ENCODE assay signal across 19 mouse cellular contexts in the genomic region with DNA sequence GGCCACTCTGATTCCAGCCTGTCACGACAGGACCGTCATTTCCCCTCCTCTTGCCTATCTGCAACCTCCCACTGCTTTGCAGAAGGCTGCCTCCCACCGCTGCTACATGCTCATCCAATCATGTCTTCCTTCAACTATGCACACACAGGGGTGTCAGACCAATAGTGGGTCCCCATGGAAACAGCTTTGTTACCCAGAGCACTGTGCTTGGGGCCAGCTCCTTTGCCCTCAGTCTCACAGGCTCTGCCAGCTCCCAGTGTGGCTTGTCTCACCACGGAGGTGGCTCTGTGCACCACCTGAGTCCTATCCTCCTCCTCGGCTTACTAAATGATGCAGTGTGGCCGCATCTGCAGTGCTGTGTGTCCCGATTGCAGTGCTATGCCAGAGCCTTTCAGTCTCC.
DNase-seq lines count a peak whose midpoint lies in the region; ATAC-seq lines count a peak whose summit lies in the region.
"Had no signal": no experiment of that assay in that cellular context is flagged by ENCODE, and none has a peak within 500 bp of the region (broad histone marks: within the 10 kb centered on the region; RNA-seq: fewer than 3 reads in every experiment).

No protein-coding gene starts in this region.

- H3K9me3 ChIP-seq in forebrain, embryonic 12.5 days, result no peaks in the 10 kb centered on the region
- H3K9me3 ChIP-seq in forebrain, embryonic 16.5 days (ENCODE audit: control insufficient read depth, low read length), result no peaks in the 10 kb centered on the region
- no peaks in the 10 kb centered on the region for H3K9me3 ChIP-seq in heart, embryonic 11.5 days (replicated peaks; ENCODE audit: control insufficient read depth, low read length)
- H3K9me3 ChIP-seq: midbrain, embryonic 15.5 days had no signal

- peak; percentile 29 for DNase-seq in layer of hippocampus, adult 9-11 months
- no peak for DNase-seq in layer of hippocampus, postnatal 10 days (ENCODE audit: low spot score in 2 of 2)
- peak; percentile 37 to 41 for DNase-seq in right cerebral cortex, adult 2 months (ENCODE audit: low spot score in 2 of 2)
- DNase-seq in right cerebral cortex, postnatal 10 days (ENCODE audit: low spot score in 2 of 2), result no peak
- DNase-seq: adrenal gland, postnatal 14 days; cerebellum, adult 11-12 months; cerebellum, postnatal 14 days; embryo, embryonic 11 days; kidney, adult 11 months; liver; right cerebral cortex, postnatal 4 days had no signal

- no peak overlapping the region for H3K4me2 ChIP-seq in forebrain, embryonic 12.5 days
- no peak overlapping the region for H3K4me2 ChIP-seq in forebrain, embryonic 16.5 days (ENCODE audit: low read length)
- no peak overlapping the region for H3K4me2 ChIP-seq in heart, embryonic 11.5 days
- H3K4me2 ChIP-seq: midbrain, embryonic 15.5 days had no signal

- H3K4me1 ChIP-seq in forebrain, embryonic 12.5 days, result peaks cover 30% of the 10 kb centered on the region
- peaks cover 20% of the 10 kb centered on the region for H3K4me1 ChIP-seq in forebrain, embryonic 16.5 days (replicated peaks; ENCODE audit: control insufficient read depth, insufficient read depth, low read length)
- no peaks in the 10 kb centered on the region for H3K4me1 ChIP-seq in heart, embryonic 11.5 days (ENCODE audit: control insufficient read depth, insufficient read depth, low read length)

- WGBS in forebrain, embryonic 12.5 days, result 80% methylated on average over 7 of the region's 7 CpGs
- 76% methylated on average over 7 of the region's 7 CpGs for WGBS in forebrain, embryonic 16.5 days
- 79% methylated on average over 7 of the region's 7 CpGs for WGBS in heart, embryonic 11.5 days (ENCODE audit: insufficient replicate concordance)

- H3K27ac ChIP-seq in forebrain, embryonic 12.5 days, result no peak overlapping the region
- H3K27ac ChIP-seq in forebrain, embryonic 16.5 days (ENCODE audit: low read length), result no peak overlapping the region
- H3K27ac ChIP-seq in heart, embryonic 11.5 days (ENCODE audit: low read depth, low read length), result no peak overlapping the region
- H3K27ac ChIP-seq: midbrain, embryonic 15.5 days; stomach, postnatal 0 days had no signal

- H3K9ac ChIP-seq in forebrain, embryonic 12.5 days, result no peak overlapping the region
- no peak overlapping the region for H3K9ac ChIP-seq in forebrain, embryonic 16.5 days (replicated peaks; ENCODE audit: low read depth, low read length)
- H3K9ac ChIP-seq in heart, embryonic 11.5 days (ENCODE audit: low read depth, low read length), result no peak overlapping the region
- H3K9ac ChIP-seq: midbrain, embryonic 15.5 days had no signal

- no peaks in the 10 kb centered on the region for H3K36me3 ChIP-seq in forebrain, embryonic 12.5 days (replicated peaks)
- H3K36me3 ChIP-seq in forebrain, embryonic 16.5 days (ENCODE audit: control insufficient read depth, insufficient read depth), result no peaks in the 10 kb centered on the region
- no peaks in the 10 kb centered on the region for H3K36me3 ChIP-seq in heart, embryonic 11.5 days (ENCODE audit: control insufficient read depth, insufficient read depth, low read length)
- H3K36me3 ChIP-seq: midbrain, embryonic 15.5 days had no signal

- no peak overlapping the region for H3K4me3 ChIP-seq in forebrain, embryonic 12.5 days (replicated peaks)
- H3K4me3 ChIP-seq in forebrain, embryonic 16.5 days (replicated peaks; ENCODE audit: low read length), result no peak overlapping the region
- H3K4me3 ChIP-seq in heart, embryonic 11.5 days (ENCODE audit: low read depth, low read length), result no peak overlapping the region
- H3K4me3 ChIP-seq: midbrain, embryonic 15.5 days had no signal

- ATAC-seq in forebrain, embryonic 12.5 days (ENCODE audit: low FRiP score), result peak; percentile 57; the same call in 1 of the 2 replicates
- ATAC-seq in forebrain, embryonic 16.5 days, result no peak
- ATAC-seq in heart, embryonic 11.5 days (replicated peaks; ENCODE audit: insufficient number of reproducible peaks, low FRiP score, low TSS enrichment), result no peak
- ATAC-seq: activated CD4-positive, CD25-positive, alpha-beta regulatory T cell, adult 4 months; CD4-positive, CD25-positive, alpha-beta regulatory T cell, adult 4 months; lung, postnatal 0 days; midbrain, embryonic 15.5 days had no signal

- no peaks in the 10 kb centered on the region for H3K27me3 ChIP-seq in forebrain, embryonic 12.5 days
- H3K27me3 ChIP-seq in forebrain, embryonic 16.5 days (replicated peaks; ENCODE audit: control insufficient read depth, insufficient read depth, low read length), result no peaks in the 10 kb centered on the region
- H3K27me3 ChIP-seq in heart, embryonic 11.5 days (ENCODE audit: control insufficient read depth, insufficient read depth, low read length), result no peaks in the 10 kb centered on the region
- H3K27me3 ChIP-seq: midbrain, embryonic 15.5 days had no signal

Comparison
In these comparisons a context has a peak if more than half of its experiments do, and no peak if none do; other contexts are left out.
1. DNase-seq: peak in layer of hippocampus, adult 9-11 months (single experiment) and right cerebral cortex, adult 2 months (2 of 2); none in layer of hippocampus, postnatal 10 days (0 of 2) and right cerebral cortex, postnatal 10 days (0 of 2).